Mouse (Mus musculus) embryonic facial prominence, embryonic 12.5 days (tissue): ENCODE results near the gene Crybb2. TPM values are rescaled to one million over a fixed set of nuclear protein-coding genes. Genes with fewer than 3 reads are reported as not detected.
A peak's percentile ranks its signal among the peaks of the same experiment; 100 is the strongest.

Source experiments
- ATAC-seq: fragments of 200-750 bp; cut with Nextera tagmentation; 2 replicates; pipeline ENCODE4 v1.8.0; 2017; ENCODE audit not compliant: insufficient number of reproducible peaks, insufficient read depth, low FRiP score, low TSS enrichment
- H3K27ac ChIP-seq: fragments of 300-500 bp; sonication (generic); 2 replicates; pipeline ENCODE4 v1.5.1; 2016; ENCODE audit warnings: mild to moderate bottlenecking
- H3K27me3 ChIP-seq: fragments of 300-500 bp; sonication (generic); 2 replicates; pipeline ENCODE4 v1.6.1; 2016; ENCODE audit warnings: mild to moderate bottlenecking, moderate library complexity
- H3K36me3 ChIP-seq: fragments of 300-500 bp; sonication (generic); 2 replicates; pipeline ENCODE4 v1.6.1; 2016; ENCODE audit warnings: mild to moderate bottlenecking
- H3K4me1 ChIP-seq: fragments of 300-500 bp; sonication (generic); 2 replicates; pipeline ENCODE4 v1.6.1; 2016
- H3K4me2 ChIP-seq: fragments of 300-500 bp; sonication (generic); replicated peaks from 2 replicates; pipeline ENCODE4 v1.6.1; 2016; ENCODE audit warnings: mild to moderate bottlenecking, moderate library complexity
- H3K4me3 ChIP-seq: fragments of 300-500 bp; sonication (generic); 2 replicates; pipeline ENCODE4 v1.5.1; 2016; ENCODE audit warnings: mild to moderate bottlenecking
- H3K9ac ChIP-seq: fragments of 300-500 bp; sonication (generic); 2 replicates; pipeline ENCODE4 v1.6.1; 2016; ENCODE audit warnings: mild to moderate bottlenecking, moderate library complexity
- H3K9me3 ChIP-seq: fragments of 300-500 bp; sonication (generic); 2 replicates; pipeline ENCODE4 v1.6.1; 2016; ENCODE audit warnings: mild to moderate bottlenecking, moderate library complexity
- WGBS: fragments of 180-500 bp; shearing (Covaris S2); methylation state at CpG from one replicate; pipeline ENCODE4 v1.1.7; 2016; 5-methylcytosine and 5-hydroxymethylcytosine counted together
- polyA plus RNA-seq: library from polyadenylated mRNA; unstranded; fragments of >200 nt; fragmentation: Nextera tagmentation; extraction: Ambion mirVana; gene quantifications from 2 replicates; pipeline ENCODE4 v1.2.1, GENCODE M21; 2016

The Crybb2 gene
- polyA plus RNA-seq, 1 experiment from 2014 or later = not detected

DNA sequence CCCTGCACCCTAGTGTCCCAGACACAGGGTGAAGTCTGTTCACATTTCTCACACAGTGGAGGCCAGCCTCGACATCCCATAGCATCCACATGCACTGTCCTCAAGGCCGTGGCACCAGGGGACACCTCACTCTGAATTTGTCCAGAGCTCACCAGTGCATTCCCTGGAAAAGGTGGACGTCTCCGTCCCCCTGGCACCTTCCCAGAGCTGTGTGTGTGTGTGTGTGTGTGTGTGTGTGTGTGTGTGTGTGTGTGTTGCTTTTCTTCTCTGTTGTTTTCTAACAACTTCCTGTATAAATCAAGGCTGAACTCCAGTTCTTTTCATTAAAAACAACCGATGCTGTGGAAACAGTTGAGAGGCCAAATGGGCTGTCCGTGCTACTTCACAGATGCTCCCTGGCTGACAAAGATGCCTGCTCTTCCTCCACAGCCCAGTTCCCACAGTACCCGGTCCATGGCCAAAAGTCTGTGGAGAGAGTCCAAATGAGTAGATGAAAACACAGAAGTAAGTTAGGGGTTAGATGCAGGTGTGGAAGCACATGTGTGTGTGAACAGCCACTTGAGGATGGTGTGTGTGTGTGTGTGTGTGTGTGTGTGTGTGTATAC, 19.2 kb downstream of the Crybb2 start:
- H3K4me1 ChIP-seq = no peaks in the 10 kb centered on the region
- H3K4me3 ChIP-seq = no peak overlapping the region
- 67% methylated on average over 7 of the region's 7 CpGs for WGBS
- ATAC-seq = no peak
- H3K27me3 ChIP-seq = no peaks in the 10 kb centered on the region
- no peak overlapping the region for H3K4me2 ChIP-seq
- no peak overlapping the region for H3K27ac ChIP-seq
- no peak overlapping the region for H3K9ac ChIP-seq
- no peaks in the 10 kb centered on the region for H3K9me3 ChIP-seq
- H3K36me3 ChIP-seq = no peaks in the 10 kb centered on the region

DNA sequence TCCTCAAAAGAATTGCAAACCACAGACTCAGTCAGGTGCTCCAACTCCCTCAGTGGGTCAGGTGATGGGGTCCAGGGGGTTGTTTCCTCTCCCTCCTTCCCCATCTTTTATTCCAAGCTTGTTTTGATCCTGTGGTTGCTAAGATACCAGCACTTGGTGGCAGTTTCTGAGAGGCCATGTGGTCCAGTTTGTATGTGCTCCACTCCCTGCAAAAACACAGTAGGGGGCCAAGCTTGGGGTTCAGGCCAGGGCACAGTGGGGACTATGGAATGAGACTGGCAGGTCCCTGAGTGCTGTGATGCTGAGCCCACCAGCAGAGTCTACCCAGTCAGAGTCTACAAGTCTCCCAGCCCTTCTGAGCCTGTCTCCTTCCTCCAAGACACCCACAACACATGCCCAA, 20.0 kb downstream of the Crybb2 start:
- no peak overlapping the region for H3K4me2 ChIP-seq
- no peak overlapping the region for H3K27ac ChIP-seq
- no peak for ATAC-seq
- H3K36me3 ChIP-seq = no peaks in the 10 kb centered on the region
- H3K4me1 ChIP-seq = no peaks in the 10 kb centered on the region
- H3K27me3 ChIP-seq = no peaks in the 10 kb centered on the region
- H3K9me3 ChIP-seq = no peaks in the 10 kb centered on the region
- no peak overlapping the region for H3K4me3 ChIP-seq
- no peak overlapping the region for H3K9ac ChIP-seq

DNA sequence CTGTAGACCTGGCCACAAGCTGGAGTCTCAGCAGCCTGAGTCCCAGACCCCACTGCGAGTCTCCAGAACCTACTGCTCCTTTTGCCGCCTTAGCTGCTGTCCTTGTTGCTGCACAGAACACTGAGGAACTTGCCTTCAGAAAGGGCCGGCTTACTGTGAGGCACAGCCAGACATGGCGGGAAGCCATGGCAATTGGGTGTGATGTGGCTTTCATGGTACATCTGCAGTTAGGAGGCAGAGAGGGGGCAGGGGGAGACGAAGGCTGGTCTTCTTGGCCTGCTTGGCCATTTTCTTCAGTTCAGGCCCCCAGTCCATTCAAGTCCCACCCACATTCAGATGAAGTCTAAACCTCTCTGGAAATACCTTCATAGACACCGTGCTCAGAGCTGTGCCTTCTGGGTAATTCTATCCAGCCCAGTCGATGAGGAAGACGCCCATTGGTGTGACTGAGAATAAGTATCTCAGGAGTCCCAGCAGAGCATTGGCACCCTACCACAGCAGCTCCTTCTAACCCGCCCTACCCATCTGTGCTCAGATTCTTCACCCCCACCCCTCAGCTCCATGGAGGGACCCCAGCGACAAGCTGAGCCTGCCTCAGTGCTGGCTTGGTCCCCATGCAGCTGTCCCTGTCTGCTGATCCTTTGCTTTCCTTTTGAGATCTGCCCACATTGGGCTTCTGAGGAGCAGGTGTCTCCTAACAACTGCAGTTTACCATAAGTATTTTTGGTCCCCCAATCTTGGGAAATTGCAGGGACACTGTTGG, 24.2 kb downstream of the Crybb2 start:
- Histone ChIP-seq H3K4me2 (no peak overlapping the region), H3K27me3 (0 out of 2 replicates have a peak, but pooled peaks cover 1% of the 10 kb centered on the region), H3K27ac (no peak overlapping the region), H3K9ac (no peak overlapping the region), H3K9me3 (no peaks in the 10 kb centered on the region), H3K4me1 (peaks cover 9% of the 10 kb centered on the region; the same call in 1 of the 2 replicates), H3K36me3 (no peaks in the 10 kb centered on the region), H3K4me3 (no peak overlapping the region)
- peak; percentile 57; the same call in 1 of the 2 replicates for ATAC-seq
- 80% methylated on average over 10 of the region's 10 CpGs for WGBS

DNA sequence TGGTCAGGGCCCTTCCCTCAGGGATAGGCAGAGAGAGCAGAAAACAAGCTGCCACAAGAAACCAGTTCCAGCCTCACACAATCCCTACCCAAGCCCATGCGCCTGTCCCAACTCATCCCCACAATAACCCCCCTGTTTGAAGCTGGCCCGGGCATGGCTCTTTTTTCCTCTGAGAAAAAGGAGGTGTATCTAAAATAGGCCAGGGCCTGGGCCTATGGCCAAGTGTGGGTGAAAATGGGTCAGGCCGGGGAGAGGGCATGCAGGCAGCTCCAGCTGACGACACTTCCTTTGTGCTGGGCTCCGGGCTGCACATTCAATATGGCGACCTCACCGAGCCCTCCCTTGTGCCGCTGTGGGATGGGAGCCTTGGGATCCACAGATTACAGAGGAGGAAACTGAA, 26.4 kb downstream of the Crybb2 start:
- Histone ChIP-seq H3K9ac (no peak overlapping the region), H3K27ac (no peak overlapping the region), H3K27me3 (0 out of 2 replicates have a peak, but pooled peaks cover 3% of the 10 kb centered on the region), H3K4me1 (peaks cover 9% of the 10 kb centered on the region; the same call in 1 of the 2 replicates), H3K4me3 (no peak overlapping the region), H3K4me2 (no peak overlapping the region), H3K36me3 (no peaks in the 10 kb centered on the region), H3K9me3 (no peaks in the 10 kb centered on the region)
- 87% methylated on average over 8 of the region's 8 CpGs for WGBS
- no peak for ATAC-seq

DNA sequence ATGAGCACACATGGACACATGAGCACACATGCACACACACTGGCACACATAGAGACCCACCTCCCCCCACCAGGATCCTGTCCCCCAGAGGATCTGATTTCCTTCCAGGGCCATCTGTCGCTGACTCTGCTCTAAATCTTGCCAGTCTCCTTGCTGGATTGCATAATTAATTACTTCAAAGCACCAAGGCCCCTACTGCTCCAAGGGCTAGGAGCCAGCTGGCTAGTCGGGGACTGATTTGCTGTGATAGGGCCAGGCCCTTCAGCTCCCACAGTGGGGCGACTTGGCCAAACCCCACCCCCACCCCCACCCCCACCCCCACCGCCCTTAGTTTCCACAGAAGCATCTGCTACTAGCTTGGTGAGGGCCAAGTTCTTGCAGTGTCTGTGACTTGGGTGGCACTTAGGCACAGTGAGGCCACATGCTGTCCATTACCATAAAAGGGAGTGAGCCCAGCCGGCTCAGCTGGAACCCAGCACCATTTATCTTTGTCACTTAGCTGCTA, 28.3 kb downstream of the Crybb2 start:
- Histone ChIP-seq H3K9ac (no peak overlapping the region), H3K9me3 (no peaks in the 10 kb centered on the region), H3K4me2 (no peak overlapping the region), H3K4me3 (no peak overlapping the region), H3K36me3 (no peaks in the 10 kb centered on the region), H3K27ac (no peak overlapping the region), H3K27me3 (0 out of 2 replicates have a peak, but pooled peaks cover 3% of the 10 kb centered on the region), H3K4me1 (peaks cover 11% of the 10 kb centered on the region; the same call in 1 of the 2 replicates)
- peak; percentile 61; the same call in 1 of the 2 replicates for ATAC-seq
- WGBS = 16% methylated on average over 5 of the region's 5 CpGs

DNA sequence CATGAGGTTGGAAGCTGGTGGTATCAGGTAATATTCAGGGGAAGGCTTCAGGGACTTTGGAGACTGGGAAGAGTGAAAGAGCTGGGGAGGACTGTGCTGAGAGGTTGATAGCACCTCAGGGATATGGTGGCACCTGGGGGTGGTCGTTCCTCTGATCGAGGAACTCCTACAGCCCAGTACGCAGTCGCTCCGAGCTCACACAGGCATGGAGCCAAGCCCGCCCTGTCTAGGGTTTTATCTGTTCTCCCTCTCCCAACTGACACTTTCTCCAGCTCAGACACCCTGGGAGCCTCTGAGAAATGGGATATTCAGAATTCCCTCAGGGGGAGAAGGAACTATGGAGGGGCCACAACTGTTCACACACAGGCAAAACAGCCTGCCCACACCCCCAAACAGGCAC, 29.1 kb downstream of the Crybb2 start:
- no peak overlapping the region for H3K27ac ChIP-seq
- no peak for ATAC-seq

DNA sequence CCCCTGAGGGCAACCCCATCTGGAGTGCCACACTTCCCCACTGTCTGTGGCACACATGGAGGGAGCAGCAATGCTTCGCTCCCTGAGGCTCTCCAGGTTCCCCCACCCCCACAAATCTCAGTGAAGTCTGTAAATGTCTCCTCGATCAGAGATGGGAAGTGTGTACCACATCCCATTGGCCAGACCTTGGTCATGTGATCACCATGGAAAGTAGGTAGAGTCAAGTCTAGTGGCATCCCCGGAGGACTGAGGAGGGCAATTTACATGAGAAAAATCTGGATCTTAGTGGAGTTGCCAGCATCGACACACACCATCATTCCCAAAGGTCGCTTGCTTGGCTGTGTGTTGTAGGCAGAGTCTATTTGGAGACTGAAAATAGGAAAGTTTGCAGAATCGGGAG, 31.3 kb downstream of the Crybb2 start:
- Histone ChIP-seq H3K4me3 (no peak overlapping the region), H3K9ac (no peak overlapping the region), H3K27ac (no peak overlapping the region), H3K36me3 (no peaks in the 10 kb centered on the region), H3K4me1 (peaks cover 16% of the 10 kb centered on the region; the same call in 1 of the 2 replicates), H3K4me2 (no peak overlapping the region), H3K9me3 (no peaks in the 10 kb centered on the region), H3K27me3 (0 out of 2 replicates have a peak, but pooled peaks cover 3% of the 10 kb centered on the region)
- 85% methylated on average over 6 of the region's 6 CpGs for WGBS
- ATAC-seq = no peak

More for the DNA sequence above, 29.1 kb downstream of the Crybb2 start:
- Histone ChIP-seq H3K4me2 (no peak overlapping the region), H3K27me3 (0 out of 2 replicates have a peak, but pooled peaks cover 3% of the 10 kb centered on the region), H3K4me1 (peaks cover 12% of the 10 kb centered on the region; the same call in 1 of the 2 replicates), H3K9me3 (no peaks in the 10 kb centered on the region), H3K9ac (no peak overlapping the region), H3K36me3 (no peaks in the 10 kb centered on the region), H3K4me3 (no peak overlapping the region)
- 83% methylated on average over 6 of the region's 6 CpGs for WGBS

DNA sequence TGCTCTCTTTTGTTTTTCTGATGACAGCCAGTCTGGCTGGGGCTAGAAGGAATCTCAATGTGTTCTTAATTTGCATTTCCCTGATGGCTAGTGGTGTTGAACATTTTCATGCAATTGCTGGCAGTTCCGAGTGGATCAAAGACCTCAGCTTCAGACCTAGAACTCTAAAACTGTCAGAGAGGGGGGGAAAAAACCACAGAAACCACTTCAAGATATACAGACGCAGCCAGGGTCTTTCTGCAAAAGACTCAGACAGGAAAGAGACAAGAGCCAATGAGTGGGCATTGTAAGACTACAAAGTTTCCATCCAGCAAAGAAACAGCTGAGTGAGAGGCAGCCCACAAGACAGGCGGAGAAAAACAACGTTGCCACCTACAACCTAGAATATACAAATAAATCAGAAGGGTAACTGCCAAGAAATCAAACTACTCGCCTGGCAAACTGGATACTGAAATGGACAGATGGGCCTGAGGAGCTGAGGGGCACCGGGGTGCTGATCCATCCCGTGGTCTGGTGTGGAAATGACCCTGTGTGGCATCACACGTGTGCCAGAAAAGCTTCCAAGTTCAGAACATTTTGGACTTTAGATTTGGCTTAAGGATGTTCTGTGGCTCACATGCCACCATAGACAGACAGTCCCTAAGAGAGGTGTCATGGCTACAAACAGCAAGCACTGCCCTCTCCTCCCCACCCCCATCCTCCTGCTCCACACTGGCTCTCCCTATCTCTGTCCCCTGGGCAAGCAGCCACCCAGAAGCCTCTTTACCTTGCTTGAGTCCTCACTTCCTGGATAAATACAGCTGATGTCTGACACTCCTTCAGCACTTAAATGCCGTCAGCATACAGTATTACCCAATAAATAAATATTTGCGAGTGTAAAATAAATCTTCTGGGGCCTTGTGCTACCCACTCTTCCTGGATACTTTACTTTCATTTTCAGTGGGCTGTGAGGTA, 34.5 kb downstream of the Crybb2 start:
- Histone ChIP-seq H3K27ac (peak overlapping the region; percentile 48), H3K4me3 (no peak overlapping the region), H3K4me1 (0 out of 2 replicates have a peak, but pooled peaks cover 7% of the 10 kb centered on the region), H3K9ac (no peak overlapping the region), H3K4me2 (no peak overlapping the region), H3K9me3 (no peaks in the 10 kb centered on the region), H3K36me3 (no peaks in the 10 kb centered on the region), H3K27me3 (no peaks in the 10 kb centered on the region)
- WGBS = 52% methylated on average over 10 of the region's 10 CpGs
- ATAC-seq = no peak

DNA sequence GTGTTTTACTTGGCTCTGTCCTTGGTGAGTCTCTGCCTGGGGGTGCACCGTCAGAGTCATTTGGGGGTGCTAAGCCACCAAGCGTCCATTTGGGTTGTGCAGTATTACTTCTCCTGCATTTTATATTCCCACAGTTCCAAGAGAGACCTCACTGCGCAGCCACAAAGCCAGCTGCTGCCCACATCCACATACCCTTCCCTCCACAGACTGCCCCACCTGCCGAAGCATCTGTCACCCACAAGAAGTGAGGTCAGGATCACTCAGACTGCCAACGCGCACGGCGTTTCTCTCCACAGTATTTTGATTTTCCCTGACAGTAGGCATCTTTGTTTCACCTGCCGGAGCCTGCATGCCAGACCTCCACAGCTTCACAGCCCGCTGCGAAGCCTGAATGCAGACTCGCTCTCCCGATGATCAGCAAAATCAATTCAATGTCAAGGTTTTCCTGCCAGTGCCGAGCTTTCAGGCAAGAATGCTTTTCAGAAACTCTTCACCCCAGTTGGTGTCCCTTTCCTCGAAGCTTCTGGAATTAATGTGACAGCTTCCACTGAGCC, 38.6 kb downstream of the Crybb2 start:
- H3K9me3 ChIP-seq = no peaks in the 10 kb centered on the region
- H3K4me1 ChIP-seq = 0 out of 2 replicates have a peak, but pooled peaks cover 5% of the 10 kb centered on the region
- no peak overlapping the region for H3K4me3 ChIP-seq
- no peak overlapping the region for H3K9ac ChIP-seq
- ATAC-seq = no peak
- no peak overlapping the region for H3K4me2 ChIP-seq
- no peaks in the 10 kb centered on the region for H3K27me3 ChIP-seq
- no peaks in the 10 kb centered on the region for H3K36me3 ChIP-seq
- H3K27ac ChIP-seq = no peak overlapping the region
- WGBS = 67% methylated on average over 15 of the region's 15 CpGs

DNA sequence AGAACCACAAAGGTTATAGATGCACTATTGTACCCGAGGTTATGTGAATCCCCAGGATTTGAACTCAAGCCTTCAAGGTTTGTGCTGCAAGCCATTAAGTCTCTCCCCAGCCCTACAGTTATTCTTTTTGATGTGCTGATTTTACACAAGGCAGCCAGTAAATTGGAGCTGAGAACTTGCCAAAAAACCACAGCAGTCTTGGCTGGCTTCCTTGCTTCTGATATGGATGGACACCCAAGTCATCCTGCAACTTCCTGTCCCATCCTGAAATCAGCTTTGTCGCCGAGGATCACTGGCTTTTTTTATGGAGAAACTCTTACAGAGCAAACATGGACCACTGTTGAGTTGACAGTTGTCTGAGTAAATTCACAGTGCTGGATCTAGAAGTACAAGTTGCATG, 39.8 kb downstream of the Crybb2 start:
- Histone ChIP-seq H3K9ac (no peak overlapping the region), H3K27ac (no peak overlapping the region), H3K4me1 (no peaks in the 10 kb centered on the region), H3K4me2 (no peak overlapping the region), H3K4me3 (no peak overlapping the region), H3K9me3 (no peaks in the 10 kb centered on the region), H3K27me3 (no peaks in the 10 kb centered on the region), H3K36me3 (no peaks in the 10 kb centered on the region)
- no peak for ATAC-seq
- 74% methylated on average over 3 of the region's 3 CpGs for WGBS

DNA sequence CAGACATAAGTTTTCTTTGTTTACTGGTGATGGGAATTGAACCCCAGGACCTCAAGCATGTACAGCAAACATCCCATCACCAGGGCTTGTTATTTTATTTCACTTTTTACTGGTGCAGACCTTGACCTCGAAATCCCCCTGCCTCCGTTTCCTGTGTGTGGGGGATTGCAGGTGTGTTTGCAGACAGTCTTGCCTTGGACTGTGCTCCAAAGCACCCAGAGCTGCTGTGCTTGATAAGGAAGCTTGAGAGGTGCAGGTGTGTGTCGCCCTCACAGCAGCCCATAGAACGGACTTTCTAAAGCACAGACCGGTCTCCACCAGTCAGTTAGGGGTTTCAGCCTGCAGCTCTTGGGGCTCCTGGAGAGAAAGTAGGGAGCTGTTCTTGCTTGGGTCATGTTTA, 43.2 kb downstream of the Crybb2 start:
- WGBS = 73% methylated on average over 5 of the region's 5 CpGs
- Histone ChIP-seq H3K4me1 (peaks cover 10% of the 10 kb centered on the region), H3K4me3 (no peak overlapping the region), H3K9ac (no peak overlapping the region), H3K36me3 (no peaks in the 10 kb centered on the region), H3K27ac (no peak overlapping the region), H3K9me3 (no peaks in the 10 kb centered on the region), H3K27me3 (no peaks in the 10 kb centered on the region), H3K4me2 (no peak overlapping the region)
- ATAC-seq = no peak
